Mouse (Mus musculus): ENCODE measurements at regions not wholly inside any gene's neighbourhood (a gene's known extent, or its start where the extent isn't known, plus 50 kb on each side); places are given as distances from the start of the nearest gene placed in this dataset.
"Not testable (repeated sequence)": the region's sequence is repeated elsewhere in the genome, so short reads cannot be mapped to it uniquely, and the experiment has no call there.

DNA sequence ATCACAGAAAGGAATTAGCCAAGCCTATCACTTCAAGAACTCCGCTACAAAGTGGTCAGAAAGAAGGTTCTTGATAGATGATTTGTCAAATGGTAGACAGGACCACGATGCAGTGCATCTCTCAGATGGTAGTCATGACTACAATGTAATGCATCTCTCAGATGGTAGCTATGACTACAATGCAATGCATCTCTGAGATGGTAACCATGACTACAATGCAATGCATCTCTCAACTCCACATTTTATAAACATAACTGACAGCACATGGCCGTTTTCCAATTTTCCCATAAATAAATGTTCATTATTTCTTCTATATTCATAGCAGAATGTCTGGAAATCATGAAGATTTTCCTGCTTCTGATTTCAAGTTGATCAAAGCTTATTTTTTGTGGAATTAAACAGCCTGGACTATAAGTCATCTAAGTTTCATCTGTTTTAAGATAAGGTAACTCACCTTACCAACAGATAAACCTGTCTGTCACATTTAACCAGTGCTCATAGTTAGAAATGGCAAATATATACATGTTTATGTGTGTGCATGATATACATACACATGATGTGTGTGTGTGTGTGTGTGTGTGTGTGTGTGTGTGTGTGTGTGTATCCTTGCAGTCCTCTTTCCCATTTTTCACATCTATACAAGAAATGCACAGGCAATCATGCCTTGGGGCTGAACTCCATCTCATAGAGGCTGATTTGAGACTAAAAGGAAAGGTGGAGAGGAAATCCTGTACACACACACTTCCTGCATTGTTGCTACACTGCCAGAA is 122.4 kb downstream of the Phf3 start:
- no peak for DNase-seq (ENCODE audit: low spot score in 2 of 2)

DNA sequence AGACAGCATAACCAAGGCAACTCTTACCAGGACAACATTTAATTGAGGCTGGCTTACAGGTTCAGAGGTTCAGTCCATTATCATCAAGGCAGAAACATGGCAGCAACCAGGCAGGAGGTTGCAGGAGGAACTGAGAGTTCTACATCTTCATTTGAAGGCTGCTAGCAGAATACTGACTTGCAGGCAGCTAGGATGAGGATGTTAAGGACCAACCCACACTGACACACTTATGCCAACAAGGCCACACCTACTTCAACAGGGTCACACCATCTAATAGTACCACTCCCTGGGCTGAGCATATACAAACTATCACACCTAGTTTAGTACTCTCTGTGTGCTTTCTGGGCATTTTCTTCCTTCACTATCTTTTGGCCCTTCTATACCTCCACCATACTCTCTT is 131.8 kb downstream of the Phf3 start:
- no peak for DNase-seq (ENCODE audit: low spot score in 2 of 2)

DNA sequence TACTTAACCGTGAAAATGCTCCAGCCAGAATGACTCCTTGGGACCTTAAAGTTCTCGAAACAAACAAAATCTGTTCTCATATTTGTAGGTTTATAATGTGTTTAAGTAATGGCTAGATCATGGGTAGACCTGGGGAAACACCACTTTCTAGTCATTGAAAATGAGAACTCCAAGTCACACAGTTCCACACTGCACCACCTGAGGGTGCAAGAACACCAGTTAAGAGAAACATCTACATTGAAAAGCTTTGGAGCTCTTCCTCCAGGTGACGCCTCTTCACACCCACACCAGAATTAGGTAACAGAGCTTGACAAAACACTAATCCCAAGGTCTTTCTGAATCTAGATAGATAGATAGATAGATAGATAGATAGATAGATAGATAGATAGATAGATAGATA is 132.9 kb downstream of the Phf3 start:
- DNase-seq (ENCODE audit: low spot score in 2 of 2), result peak; percentile 82 to 85

DNA sequence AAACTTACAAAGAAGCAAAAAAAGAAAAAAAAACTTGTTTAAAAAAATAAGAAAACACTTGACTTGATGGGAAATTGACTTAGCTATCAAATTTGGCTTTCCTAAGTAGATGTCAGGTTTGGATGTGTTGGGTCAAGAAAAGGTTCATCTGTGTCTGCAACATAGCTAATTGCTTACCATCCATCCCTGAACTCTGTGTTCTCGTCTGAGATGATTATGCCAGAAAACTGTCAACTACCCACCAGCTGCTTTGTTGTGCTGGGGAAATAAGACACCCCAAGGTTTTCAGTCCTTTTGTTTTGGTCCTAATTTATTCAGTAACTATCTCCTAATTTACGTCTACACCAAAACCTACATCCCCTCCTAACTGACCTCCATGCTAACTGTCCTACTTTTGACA is 152.2 kb downstream of the Phf3 start:
- DNase-seq (ENCODE audit: low spot score in 2 of 2), result no peak

- DNase-seq (ENCODE audit: low spot score in 2 of 2), result peak; percentile 10 to 15
Measured at GRCm38 (mm10) chr1:30720829-30721228, 152.9 kb downstream of the Phf3 start.

DNA sequence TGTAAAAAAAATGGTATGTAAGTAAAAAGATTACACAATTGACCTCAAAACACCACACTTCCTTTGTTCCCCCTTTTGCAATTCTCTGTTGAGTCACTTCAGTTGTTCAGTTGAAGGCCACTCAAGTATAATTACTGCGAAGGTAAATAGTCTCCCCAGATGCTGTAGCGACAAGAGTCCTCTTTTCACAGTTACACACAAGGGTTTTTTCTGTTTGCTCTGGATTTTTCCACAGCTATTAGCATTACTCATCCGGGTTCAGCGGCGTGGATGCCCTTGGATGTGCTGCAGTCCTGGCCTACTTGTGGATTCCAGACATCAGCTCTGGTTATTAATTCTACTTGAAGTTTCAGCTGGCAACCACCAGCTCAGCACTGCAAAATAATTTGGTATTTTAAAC is 155.1 kb downstream of the Phf3 start:
- DNase-seq (ENCODE audit: low spot score in 2 of 2), result no peak

DNA sequence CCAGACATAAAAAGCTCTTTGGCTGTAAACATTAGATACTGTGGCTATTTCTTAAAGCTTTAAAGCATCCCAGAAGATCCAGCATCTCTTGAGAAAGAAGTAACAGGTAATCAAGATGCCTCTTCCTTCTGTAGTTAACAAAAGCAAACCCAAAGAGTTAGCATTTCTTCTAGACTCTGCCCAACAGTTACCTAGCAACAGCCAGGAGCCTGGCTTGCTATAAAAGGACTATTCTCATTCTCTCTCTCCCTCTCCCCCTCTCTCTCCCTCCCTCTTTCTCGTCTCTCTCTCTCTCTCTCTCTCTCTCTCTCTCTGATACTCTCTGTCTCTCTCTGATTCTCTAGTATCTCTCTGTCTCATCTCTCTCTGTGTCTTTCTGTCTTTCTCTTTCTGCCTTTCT is 157.4 kb downstream of the Phf3 start:
- DNase-seq (ENCODE audit: low spot score in 2 of 2), result peak in 1 of 2 experiments; percentile 11

DNA sequence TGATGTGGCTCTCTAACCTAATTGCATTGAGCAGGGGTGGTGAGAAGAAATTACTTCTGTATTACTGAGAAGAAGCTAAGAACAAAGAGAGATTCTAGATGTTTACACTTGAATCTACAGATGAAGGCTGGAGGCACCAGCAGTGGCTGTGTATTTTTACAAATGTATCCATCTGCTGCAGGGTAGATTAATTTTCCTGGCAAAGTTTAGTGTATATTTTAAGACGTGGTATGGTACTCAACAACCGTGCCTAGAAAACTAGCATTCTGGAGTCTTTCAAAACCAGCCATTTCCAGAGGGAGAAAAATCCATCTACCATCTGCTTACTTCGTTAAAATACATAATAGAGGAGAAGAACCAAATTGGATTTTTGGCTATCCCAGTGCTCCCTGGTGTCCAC is 172.6 kb downstream of the Phf3 start:
- peak in 1 of 2 experiments; percentile 38 for DNase-seq (ENCODE audit: low spot score in 2 of 2)

DNA sequence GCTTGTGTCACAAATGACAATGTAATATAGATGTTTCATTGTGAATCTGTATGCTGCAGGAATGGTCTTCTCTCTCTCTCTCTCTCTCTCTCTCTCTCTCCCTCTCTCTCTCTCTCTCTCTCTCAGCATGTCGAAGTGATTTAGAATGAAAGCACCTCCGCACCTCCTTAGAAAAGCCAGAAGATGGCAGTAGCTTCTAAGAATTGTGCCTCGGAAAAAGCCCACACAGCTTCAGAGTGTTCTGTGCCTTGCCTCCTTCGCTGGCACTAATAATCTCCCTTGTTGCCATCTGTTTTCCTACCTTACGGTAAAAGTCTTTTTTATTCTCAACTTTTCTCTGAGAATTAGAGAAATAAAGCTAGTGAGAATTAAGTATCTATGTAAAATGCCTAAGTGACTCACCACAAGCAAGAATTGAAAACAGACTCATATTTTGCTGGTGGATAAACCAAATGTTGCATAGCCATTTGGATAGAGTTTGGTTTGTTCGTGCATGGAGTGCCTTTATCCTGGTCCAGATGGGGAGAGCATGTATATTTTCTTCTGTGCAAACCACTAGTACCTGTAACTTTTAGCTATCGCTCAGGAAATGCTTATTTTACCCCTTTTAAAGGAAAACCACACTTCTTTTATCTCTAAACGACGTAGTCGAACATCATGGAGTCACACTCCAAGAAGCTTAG is 173.2 kb downstream of the Phf3 start:
- DNase-seq (ENCODE audit: low spot score in 2 of 2), result peak; percentile 53 to 63

DNA sequence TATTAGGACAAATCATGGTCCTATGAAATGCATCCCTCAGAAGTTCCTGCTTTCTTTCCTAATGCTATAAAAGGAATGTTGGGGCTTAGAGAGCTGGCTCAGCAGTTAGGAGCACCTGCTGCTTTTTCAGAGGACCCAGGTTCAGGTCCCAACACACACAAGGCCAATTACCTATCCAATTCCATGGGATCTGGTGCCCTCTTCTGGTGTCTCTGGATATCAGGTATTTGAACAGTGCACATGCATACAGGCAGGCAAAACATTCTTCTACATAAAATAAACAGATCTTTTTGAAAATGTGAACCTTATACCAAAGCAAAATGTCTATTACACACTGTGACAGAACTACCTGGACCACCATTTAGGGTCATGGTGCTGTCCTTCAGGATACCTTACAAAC is 177.4 kb downstream of the Phf3 start:
- no peak for DNase-seq (ENCODE audit: low spot score in 2 of 2)

DNA sequence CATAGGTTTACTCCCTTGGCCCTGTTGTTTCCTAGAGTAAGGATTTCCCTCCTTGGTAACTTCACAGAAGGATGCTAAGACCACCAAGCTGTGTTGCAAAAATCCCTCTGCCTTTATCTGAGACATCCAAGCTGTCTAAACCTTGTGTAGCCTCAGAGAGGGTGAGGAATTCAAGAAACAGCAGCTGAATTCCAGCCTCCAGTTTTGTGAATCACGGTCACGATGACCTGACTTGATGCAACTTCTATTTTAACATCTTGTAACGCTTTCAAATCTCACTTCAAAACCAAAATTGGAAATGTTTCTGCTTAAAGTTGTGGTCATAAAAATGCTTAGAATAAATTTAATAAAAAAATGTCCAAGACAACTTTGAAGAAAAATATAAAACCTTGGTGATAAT is 188.4 kb downstream of the Phf3 start:
- peak; percentile 25 to 35 for DNase-seq (ENCODE audit: low spot score in 2 of 2)

DNA sequence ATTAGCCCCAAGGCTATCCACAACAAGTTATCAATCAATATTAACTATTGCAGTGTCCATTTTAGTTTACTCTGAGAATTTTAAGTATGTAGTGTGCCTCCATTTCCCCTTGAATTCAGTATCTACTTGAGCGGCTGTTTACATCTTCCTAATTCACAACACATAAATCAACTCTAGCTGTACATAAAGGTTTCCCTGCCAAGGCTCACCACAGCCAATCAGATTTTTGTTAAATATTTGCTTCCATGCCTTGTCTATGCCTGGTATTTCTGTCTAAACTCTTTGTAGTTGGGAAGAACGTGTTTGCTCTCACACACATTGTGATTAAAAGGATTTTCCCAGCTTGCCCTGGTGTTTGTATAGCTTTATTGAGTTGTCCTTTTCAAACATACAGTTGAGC is 189.8 kb downstream of the Phf3 start:
- DNase-seq (ENCODE audit: low spot score in 2 of 2), result no peak

DNA sequence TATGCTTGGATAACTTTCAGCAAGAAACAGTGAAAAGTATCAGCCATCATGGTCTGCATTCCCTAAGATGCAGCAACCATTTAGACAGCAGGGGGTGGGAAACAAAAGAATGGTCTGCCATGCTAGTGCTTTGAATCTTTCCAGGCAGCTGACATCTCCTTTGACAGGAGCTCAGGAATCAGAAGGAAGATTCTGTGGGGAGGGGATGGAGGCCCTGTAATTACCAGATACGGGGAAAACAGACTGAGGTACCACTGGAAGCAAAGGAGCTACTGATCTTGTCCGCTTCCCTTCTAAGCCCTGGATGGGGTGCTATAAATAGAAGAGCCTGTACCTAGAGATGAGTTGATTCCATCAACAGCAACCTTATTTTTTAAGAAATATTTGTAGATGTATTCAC is 233.9 kb downstream of the Phf3 start:
- no peak for DNase-seq (ENCODE audit: low spot score in 2 of 2)

DNA sequence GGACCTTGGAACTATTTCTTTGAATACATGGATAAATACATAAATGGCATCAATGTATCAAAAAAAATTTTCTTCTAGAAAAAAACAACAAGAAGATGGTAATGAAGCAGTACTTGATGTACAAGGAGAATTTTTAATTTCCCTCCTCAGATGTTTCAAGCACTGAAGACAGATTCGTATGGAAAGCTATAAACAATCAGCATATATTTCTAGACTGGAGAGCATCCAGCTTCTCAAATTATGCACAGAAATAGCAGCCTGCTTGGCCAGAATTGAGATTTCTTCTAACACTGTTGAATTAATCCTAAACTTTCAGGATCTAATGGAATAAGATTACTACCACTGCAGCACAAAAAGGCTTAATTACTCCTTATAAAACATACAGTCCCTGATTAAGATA is 241.0 kb downstream of the Phf3 start:
- DNase-seq (ENCODE audit: low spot score in 2 of 2), result no peak

GRCm38 (mm10) chr1:30627796-30628195 is 245.9 kb downstream of the Phf3 start:
- not testable (repeated sequence) for DNase-seq (ENCODE audit: low spot score in 2 of 2)

GRCm38 (mm10) chr1:30595122-30595730 is 278.5 kb downstream of the Phf3 start:
- peak in 1 of 2 experiments; percentile 11 for DNase-seq (ENCODE audit: low spot score in 2 of 2)

DNA sequence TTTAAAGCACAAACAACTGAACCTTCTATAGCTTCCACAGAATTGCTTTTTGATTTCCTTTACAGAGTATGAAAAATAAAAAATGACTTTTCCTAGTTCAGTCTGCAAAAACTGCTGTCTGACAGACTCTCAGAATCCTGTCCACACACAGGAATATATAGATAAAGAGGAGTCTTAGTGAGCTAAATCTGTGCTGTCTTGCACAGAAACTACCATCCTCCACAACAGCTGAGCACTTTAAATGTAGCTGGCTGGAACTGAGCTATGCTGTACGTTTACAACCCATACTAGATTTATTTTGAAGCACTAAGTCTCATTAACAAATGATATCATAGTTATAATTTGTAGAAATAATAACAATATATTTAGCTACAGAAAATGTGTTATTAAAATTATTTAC is 279.7 kb downstream of the Phf3 start:
- no peak for DNase-seq (ENCODE audit: low spot score in 2 of 2)

- DNase-seq (ENCODE audit: low spot score in 2 of 2), result no peak
Measured at GRCm38 (mm10) chr1:30590721-30591120, 283.0 kb downstream of the Phf3 start.

DNA sequence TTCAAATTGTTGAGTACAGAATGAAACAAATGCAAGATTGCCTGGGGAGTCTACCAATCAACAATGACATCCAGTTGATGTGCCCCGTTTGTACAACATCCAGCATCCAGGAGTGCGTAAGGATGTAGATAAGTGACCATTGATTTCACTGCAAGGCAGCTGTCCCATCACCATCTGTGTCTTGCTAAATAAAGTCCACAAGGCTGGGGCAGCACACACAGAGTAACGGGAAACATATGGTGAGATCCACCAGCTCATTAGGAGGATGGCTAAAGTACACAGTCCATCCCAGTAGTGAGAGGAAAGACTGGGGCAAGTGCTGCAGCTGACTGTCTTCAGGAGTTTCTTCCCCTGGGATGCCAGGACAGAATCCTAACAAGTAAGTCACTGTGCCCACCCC is 284.8 kb downstream of the Phf3 start:
- no peak for DNase-seq (ENCODE audit: low spot score in 2 of 2)

GRCm38 (mm10) chr1:30588336-30588735 is 285.4 kb downstream of the Phf3 start:
- peak in 1 of 2 experiments; percentile 23 for DNase-seq (ENCODE audit: low spot score in 2 of 2)

DNA sequence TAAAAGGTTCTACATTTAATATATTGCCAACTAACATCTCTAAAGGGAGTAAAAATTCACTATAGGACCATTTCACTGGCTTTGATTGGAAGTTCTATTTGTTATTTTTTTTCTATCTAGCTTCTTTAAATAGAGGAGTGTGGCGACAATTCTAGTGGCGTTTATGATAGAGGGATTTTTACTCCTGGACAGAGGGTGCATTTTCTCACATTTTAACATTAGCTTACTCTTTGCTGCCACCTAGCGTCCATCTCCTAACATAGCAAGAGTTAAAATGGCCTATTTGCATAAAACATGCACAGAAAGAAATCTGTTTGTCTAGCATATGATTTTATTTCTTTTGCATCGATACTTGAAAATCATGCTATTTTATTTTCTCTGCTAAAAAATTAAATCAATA is 288.9 kb downstream of the Phf3 start:
- peak; percentile 37 to 73 for DNase-seq (ENCODE audit: low spot score in 2 of 2)

GRCm38 (mm10) chr1:30583860-30584259 is 289.9 kb downstream of the Phf3 start:
- no peak for DNase-seq (ENCODE audit: low spot score in 2 of 2)

- no peak for DNase-seq (ENCODE audit: low spot score in 2 of 2)
Measured at GRCm38 (mm10) chr1:30564757-30565156, 309.0 kb downstream of the Phf3 start.
